Mouse (Mus musculus): ENCODE results near the gene Tpd52l2.

Gene Tpd52l2

GRCm38 (mm10) chr2:181496831-181497547, at the start of gene Tpd52l2:
Gene Tpd52l2 (plus strand): TSS chr2:181497142.
- DNase-seq (ENCODE audit: extremely low spot score, low read depth, low spot score), result peak; percentile 90

- DNase-seq (ENCODE audit: extremely low spot score, low read depth, low spot score), result no peak
These were observed 44.8 kb upstream of the Tpd52l2 start for GRCm38 (mm10) chr2:181452181-181452580.

- no peak for DNase-seq (ENCODE audit: extremely low spot score, low read depth, low spot score)
These were observed 43.7 kb upstream of the Tpd52l2 start for GRCm38 (mm10) chr2:181453274-181453673.

GRCm38 (mm10) chr2:181455899-181456298, 41.0 kb upstream of the Tpd52l2 start:
- DNase-seq (ENCODE audit: extremely low spot score, low read depth, low spot score), result no peak

- DNase-seq (ENCODE audit: extremely low spot score, low read depth, low spot score), result no peak
These were observed 39.1 kb upstream of the Tpd52l2 start for GRCm38 (mm10) chr2:181457831-181458230.

GRCm38 (mm10) chr2:181458411-181459152, 38.4 kb upstream of the Tpd52l2 start:
- no peak for DNase-seq (ENCODE audit: extremely low spot score, low read depth, low spot score)

GRCm38 (mm10) chr2:181459153-181459672, 37.7 kb upstream of the Tpd52l2 start, which contains the start of gene Zbtb46:
Gene Zbtb46 (minus strand): TSS chr2:181459426.
- no peak for DNase-seq (ENCODE audit: extremely low spot score, low read depth, low spot score)

GRCm38 (mm10) chr2:181459673-181460621, 37.0 kb upstream of the Tpd52l2 start:
- DNase-seq (ENCODE audit: extremely low spot score, low read depth, low spot score), result no peak

GRCm38 (mm10) chr2:181461536-181462100, 35.3 kb upstream of the Tpd52l2 start:
- DNase-seq (ENCODE audit: extremely low spot score, low read depth, low spot score), result no peak

GRCm38 (mm10) chr2:181462604-181463003, 34.3 kb upstream of the Tpd52l2 start:
- DNase-seq (ENCODE audit: extremely low spot score, low read depth, low spot score), result no peak

GRCm38 (mm10) chr2:181463008-181463738, 33.8 kb upstream of the Tpd52l2 start:
- no peak for DNase-seq (ENCODE audit: extremely low spot score, low read depth, low spot score)

- DNase-seq (ENCODE audit: extremely low spot score, low read depth, low spot score), result no peak
These were observed 31.5 kb upstream of the Tpd52l2 start for GRCm38 (mm10) chr2:181465423-181465822.

GRCm38 (mm10) chr2:181470285-181470684, 26.7 kb upstream of the Tpd52l2 start:
- no peak for DNase-seq (ENCODE audit: extremely low spot score, low read depth, low spot score)

GRCm38 (mm10) chr2:181471246-181471645, 25.7 kb upstream of the Tpd52l2 start:
- no peak for DNase-seq (ENCODE audit: extremely low spot score, low read depth, low spot score)

GRCm38 (mm10) chr2:181472256-181472827, 24.6 kb upstream of the Tpd52l2 start:
- DNase-seq (ENCODE audit: extremely low spot score, low read depth, low spot score), result no peak

GRCm38 (mm10) chr2:181483120-181483519, 13.8 kb upstream of the Tpd52l2 start:
- DNase-seq (ENCODE audit: extremely low spot score, low read depth, low spot score), result no peak

- DNase-seq (ENCODE audit: extremely low spot score, low read depth, low spot score), result no peak
These were observed 13.2 kb upstream of the Tpd52l2 start for GRCm38 (mm10) chr2:181483562-181484318.

- no peak for DNase-seq (ENCODE audit: extremely low spot score, low read depth, low spot score)
These were observed 12.3 kb upstream of the Tpd52l2 start for GRCm38 (mm10) chr2:181484456-181485233.
